Mouse (Mus musculus) olfactory bulb, adult 2 months (tissue): ENCODE measurements around the gene Cd302.

ENCODE experiments used
- CTCF ChIP-seq: fragments of 200-500 bp; IDR thresholded peaks from 2 replicates; pipeline ENCODE4 v1.5.1; 2012; ENCODE audit warnings: low read depth, mild to moderate bottlenecking, low read length, moderate library complexity; ENCODE audit not compliant: insufficient read depth
- POLR2A ChIP-seq: fragments of 200-500 bp; IDR thresholded peaks from 2 replicates; pipeline ENCODE4 v1.6.1; 2012; ENCODE audit warnings: mild to moderate bottlenecking, low read depth, low read length, moderate library complexity; ENCODE audit not compliant: insufficient read depth

DNA sequence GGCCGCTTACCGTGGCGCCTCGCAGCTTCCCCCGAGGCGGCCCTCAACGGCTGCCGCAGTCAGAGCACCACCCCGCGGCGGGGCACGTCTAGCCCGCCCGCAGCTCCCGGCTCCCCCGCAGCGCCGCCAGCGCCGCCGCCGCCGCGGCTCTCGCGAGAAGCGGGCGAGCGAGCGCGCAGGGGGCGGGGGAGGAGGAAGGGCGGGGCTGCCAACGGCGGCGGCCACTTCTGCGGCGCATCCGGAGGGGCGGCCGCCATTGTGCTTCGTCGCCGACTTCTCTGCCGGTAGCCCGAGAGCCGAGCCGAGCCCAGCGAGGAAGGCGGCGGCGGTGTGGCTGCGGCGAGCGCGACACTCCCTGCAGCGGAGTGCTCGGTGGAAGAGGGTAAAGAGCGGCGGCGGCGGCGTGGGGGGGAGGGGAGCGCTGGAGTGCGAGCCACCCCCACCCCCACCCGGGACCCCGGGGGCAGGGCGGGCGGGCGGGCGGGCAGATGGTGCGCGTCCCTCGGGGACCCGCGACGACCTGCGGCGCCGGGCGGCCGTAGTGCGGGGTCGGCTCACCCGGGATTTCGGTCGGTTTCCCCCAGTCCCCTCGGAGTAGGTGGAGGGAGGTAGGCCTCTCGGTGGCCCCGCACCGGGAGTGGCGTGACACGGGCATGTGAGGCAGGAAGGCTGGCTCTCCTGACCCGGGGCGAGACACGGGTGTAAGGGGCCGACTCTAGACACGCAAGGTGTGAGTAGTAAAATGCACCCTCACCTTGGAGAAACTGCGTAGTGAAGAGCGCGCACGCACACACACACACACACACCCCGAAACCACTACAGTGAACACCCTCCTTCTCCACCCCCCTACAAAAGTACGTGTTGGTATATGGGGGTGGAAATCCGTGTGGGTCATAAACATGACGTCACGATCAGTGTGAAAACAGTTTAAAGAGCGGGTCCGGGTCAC is 74.3 kb downstream of the Cd302 start, which contains the start of the genes Baz2b and March7:
- no peak for TF ChIP-seq CTCF
- peak; percentile 56 for TF ChIP-seq POLR2A
